Mouse (Mus musculus): ENCODE results near the gene Rab11fip3. TPM values are rescaled to one million over a fixed set of nuclear protein-coding genes. Genes with fewer than 3 reads are reported as not detected.

Gene Rab11fip3
- polyA plus RNA-seq, 2 experiments, result 1.4 to 2.1 TPM

DNA sequence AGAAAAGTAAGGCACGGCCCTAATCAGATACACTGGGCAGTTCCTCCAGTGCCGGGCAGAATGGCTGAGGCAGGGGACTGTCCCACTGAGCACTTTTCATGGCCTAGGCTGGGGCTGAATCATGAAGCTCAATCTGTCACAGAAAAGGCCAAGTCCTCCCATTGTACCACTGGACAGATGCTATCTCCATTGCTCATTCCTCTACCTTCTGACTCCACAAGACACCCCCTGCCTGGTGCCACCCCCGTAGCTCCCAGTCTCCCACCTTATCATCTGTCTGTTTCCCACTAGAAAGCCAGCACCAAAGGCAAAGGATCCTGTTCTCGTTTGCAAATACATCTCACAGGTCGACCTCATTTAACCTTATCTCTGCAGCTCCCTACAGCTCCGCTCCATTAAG lies 37.3 kb downstream of the Rab11fip3 start:
- Histone ChIP-seq H3K4me2 (ENCODE audit: low read depth) (no peak overlapping the region), H3K9ac (replicated peaks) (no peak overlapping the region), H3K4me3 (ENCODE audit: insufficient read depth in 1 of 2, low read depth in 2 of 2, low read length in 2 of 2) (no peak overlapping the region), H3K27ac (no peak overlapping the region), H3K27me3 (ENCODE audit: control insufficient read depth, insufficient read depth, low read length) (no peaks in the 10 kb centered on the region), H3K36me3 (replicated peaks; ENCODE audit: control insufficient read depth, insufficient read depth, low read depth) (no peaks in the 10 kb centered on the region), H3K4me1 (replicated peaks; ENCODE audit: control insufficient read depth in 2 of 2, insufficient read depth in 2 of 2, low read length in 1 of 2) (no peaks in the 10 kb centered on the region), H3K9me3 (ENCODE audit: control insufficient read depth, low read length) (no peaks in the 10 kb centered on the region)
- no peak for DNase-seq (ENCODE audit: low read depth in 3 of 3, low spot score in 3 of 3)
- no peak for ATAC-seq (ENCODE audit: insufficient read depth)
- 49% methylated on average over 6 of the region's 6 CpGs for WGBS (ENCODE audit: insufficient replicate concordance)
- TF ChIP-seq EP300 (IDR thresholded peaks at IDR 0.05; ENCODE audit: low read depth) (no peak), CTCF (IDR thresholded peaks at IDR 0.05; ENCODE audit: low read depth) (no peak)

DNA sequence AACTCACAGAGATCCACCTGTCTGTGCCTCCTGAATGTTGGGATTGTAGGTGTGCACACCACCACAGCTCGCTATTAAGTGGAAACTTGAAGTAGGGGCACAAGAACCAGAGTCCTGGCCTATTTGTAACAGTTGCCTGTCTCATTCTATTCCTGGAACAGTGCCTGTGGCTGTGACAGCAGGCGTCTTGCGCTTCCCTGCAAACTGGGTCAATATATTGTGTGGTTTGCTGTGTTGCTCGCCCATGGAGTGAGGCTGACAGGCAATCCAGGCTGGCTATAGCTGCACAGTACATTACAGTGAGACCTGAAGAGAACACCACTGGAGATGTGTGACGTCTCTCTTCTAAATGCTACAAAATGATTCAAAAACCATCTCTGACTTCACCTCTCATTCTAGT lies 37.8 kb downstream of the Rab11fip3 start:
- H3K4me2 ChIP-seq (ENCODE audit: low read depth), result no peak overlapping the region
- H3K27me3 ChIP-seq (ENCODE audit: control insufficient read depth, insufficient read depth, low read length), result no peaks in the 10 kb centered on the region
- no peaks in the 10 kb centered on the region for H3K9me3 ChIP-seq (ENCODE audit: control insufficient read depth, low read length)
- no peak overlapping the region for H3K27ac ChIP-seq
- no peaks in the 10 kb centered on the region for H3K4me1 ChIP-seq (replicated peaks; ENCODE audit: control insufficient read depth in 2 of 2, insufficient read depth in 2 of 2, low read length in 1 of 2)
- ATAC-seq (ENCODE audit: insufficient read depth) (no peak), DNase-seq (ENCODE audit: low read depth in 3 of 3, low spot score in 3 of 3) (no peak)
- 74% methylated on average over 5 of the region's 5 CpGs for WGBS (ENCODE audit: insufficient replicate concordance)
- no peak overlapping the region for H3K4me3 ChIP-seq (ENCODE audit: insufficient read depth in 1 of 2, low read depth in 2 of 2, low read length in 2 of 2)
- no peaks in the 10 kb centered on the region for H3K36me3 ChIP-seq (replicated peaks; ENCODE audit: control insufficient read depth, insufficient read depth, low read depth)
- TF ChIP-seq CTCF (IDR thresholded peaks at IDR 0.05; ENCODE audit: low read depth), result no peak
- no peak for TF ChIP-seq EP300 (IDR thresholded peaks at IDR 0.05; ENCODE audit: low read depth)
- no peak overlapping the region for H3K9ac ChIP-seq (replicated peaks)

DNA sequence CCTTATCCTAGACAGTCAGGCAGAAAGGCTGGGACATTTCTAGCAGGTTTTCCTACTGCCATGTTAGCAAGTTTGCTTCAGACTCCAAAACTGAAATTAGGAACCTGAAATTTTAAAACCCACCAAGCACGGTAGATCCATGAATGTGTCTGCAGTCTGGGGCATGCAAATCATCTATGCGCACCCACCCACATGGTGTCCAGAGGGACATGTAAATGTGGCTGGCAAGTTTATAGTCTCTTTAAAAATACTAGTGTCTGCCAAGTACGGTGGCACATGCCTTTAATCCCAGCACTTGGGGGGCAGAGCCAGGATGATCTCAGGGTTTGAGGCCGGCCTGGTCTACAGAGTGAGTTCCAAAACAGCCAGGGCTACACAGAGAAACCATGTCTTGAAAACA lies 41.1 kb downstream of the Rab11fip3 start:
- H3K9ac ChIP-seq (replicated peaks), result no peak overlapping the region
- 81% methylated on average over 4 of the region's 4 CpGs for WGBS (ENCODE audit: insufficient replicate concordance)
- H3K27ac ChIP-seq, result no peak overlapping the region
- H3K4me1 ChIP-seq (replicated peaks; ENCODE audit: control insufficient read depth in 2 of 2, insufficient read depth in 2 of 2, low read length in 1 of 2), result no peaks in the 10 kb centered on the region; a peak in 1 of 4 replicates
- no peaks in the 10 kb centered on the region for H3K9me3 ChIP-seq (ENCODE audit: control insufficient read depth, low read length)
- ATAC-seq (ENCODE audit: insufficient read depth) (no peak), DNase-seq (ENCODE audit: low read depth in 3 of 3, low spot score in 3 of 3) (no peak)
- H3K4me2 ChIP-seq (ENCODE audit: low read depth), result no peak overlapping the region
- H3K27me3 ChIP-seq (ENCODE audit: control insufficient read depth, insufficient read depth, low read length), result no peaks in the 10 kb centered on the region
- no peak for TF ChIP-seq CTCF (IDR thresholded peaks at IDR 0.05; ENCODE audit: low read depth)
- TF ChIP-seq EP300 (IDR thresholded peaks at IDR 0.05; ENCODE audit: low read depth), result no peak
- no peaks in the 10 kb centered on the region for H3K36me3 ChIP-seq (replicated peaks; ENCODE audit: control insufficient read depth, insufficient read depth, low read depth)
- no peak overlapping the region for H3K4me3 ChIP-seq (ENCODE audit: insufficient read depth in 1 of 2, low read depth in 2 of 2, low read length in 2 of 2)

DNA sequence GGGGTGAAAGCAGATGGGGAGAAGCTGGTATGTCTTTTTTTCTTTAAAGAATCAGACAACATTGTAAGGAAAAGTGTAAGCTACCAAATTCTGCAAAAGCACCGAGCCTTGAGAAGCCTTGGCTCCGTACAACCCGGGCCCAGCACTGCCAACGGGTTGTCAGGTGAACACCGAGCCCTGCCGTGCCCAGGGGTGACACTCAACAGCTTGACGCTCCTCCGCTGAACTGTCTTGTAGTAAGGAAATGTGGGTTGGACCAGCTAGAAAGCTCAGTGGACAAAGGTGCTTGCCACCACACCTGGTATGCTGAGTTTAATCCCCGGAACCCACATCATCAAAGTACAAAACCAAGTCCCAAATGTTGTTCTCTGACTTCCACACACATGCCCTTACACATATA lies 44.7 kb downstream of the Rab11fip3 start:
- no peaks in the 10 kb centered on the region for H3K36me3 ChIP-seq (replicated peaks; ENCODE audit: control insufficient read depth, insufficient read depth, low read depth)
- TF ChIP-seq EP300 (IDR thresholded peaks at IDR 0.05; ENCODE audit: low read depth) (no peak), CTCF (IDR thresholded peaks at IDR 0.05; ENCODE audit: low read depth) (no peak)
- DNase-seq (ENCODE audit: low read depth in 3 of 3, low spot score in 3 of 3) (no peak), ATAC-seq (ENCODE audit: insufficient read depth) (no peak)
- no peak overlapping the region for H3K9ac ChIP-seq (replicated peaks)
- no peak overlapping the region for H3K27ac ChIP-seq
- peaks cover 10 to 19% of the 10 kb centered on the region in 2 experiments for H3K4me1 ChIP-seq (replicated peaks; ENCODE audit: control insufficient read depth in 2 of 2, insufficient read depth in 2 of 2, low read length in 1 of 2)
- no peaks in the 10 kb centered on the region for H3K27me3 ChIP-seq (ENCODE audit: control insufficient read depth, insufficient read depth, low read length)
- H3K4me2 ChIP-seq (ENCODE audit: low read depth), result no peak overlapping the region
- WGBS (ENCODE audit: insufficient replicate concordance), result 86% methylated on average over 9 of the region's 9 CpGs
- no peaks in the 10 kb centered on the region for H3K9me3 ChIP-seq (ENCODE audit: control insufficient read depth, low read length)
- H3K4me3 ChIP-seq (ENCODE audit: insufficient read depth in 1 of 2, low read depth in 2 of 2, low read length in 2 of 2), result no peak overlapping the region

DNA sequence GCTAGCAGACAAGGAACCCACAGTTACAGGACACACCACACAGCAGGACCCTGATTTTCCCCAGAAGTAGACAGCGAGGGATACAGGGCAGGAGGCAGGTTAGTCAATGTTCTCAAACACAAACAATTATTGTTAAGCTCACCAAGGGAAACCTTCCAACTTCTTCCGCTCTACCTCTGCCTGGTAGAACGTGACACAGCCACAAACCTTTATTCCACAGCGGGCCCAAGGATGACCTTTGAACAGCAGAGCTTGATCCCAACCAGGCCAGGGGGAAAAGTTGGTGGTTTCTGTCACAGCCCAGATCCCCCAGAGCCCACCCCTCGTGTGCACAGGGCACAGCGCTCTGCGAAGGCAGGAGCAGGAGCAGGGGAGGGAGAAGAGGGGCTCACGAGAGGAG lies 45.4 kb downstream of the Rab11fip3 start:
- Histone ChIP-seq H3K36me3 (replicated peaks; ENCODE audit: control insufficient read depth, insufficient read depth, low read depth) (no peaks in the 10 kb centered on the region), H3K27me3 (ENCODE audit: control insufficient read depth, insufficient read depth, low read length) (no peaks in the 10 kb centered on the region), H3K27ac (no peak overlapping the region), H3K4me3 (ENCODE audit: insufficient read depth in 1 of 2, low read depth in 2 of 2, low read length in 2 of 2) (no peak overlapping the region), H3K4me1 (replicated peaks; ENCODE audit: control insufficient read depth in 2 of 2, insufficient read depth in 2 of 2, low read length in 1 of 2) (peaks cover 10 to 19% of the 10 kb centered on the region in 2 experiments), H3K4me2 (ENCODE audit: low read depth) (no peak overlapping the region), H3K9me3 (ENCODE audit: control insufficient read depth, low read length) (no peaks in the 10 kb centered on the region), H3K9ac (replicated peaks) (no peak overlapping the region)
- TF ChIP-seq CTCF (IDR thresholded peaks at IDR 0.05; ENCODE audit: low read depth) (no peak), EP300 (IDR thresholded peaks at IDR 0.05; ENCODE audit: low read depth) (no peak)
- 73% methylated on average over 8 of the region's 8 CpGs for WGBS (ENCODE audit: insufficient replicate concordance)
- ATAC-seq (ENCODE audit: insufficient read depth), result no peak
- no peak for DNase-seq (ENCODE audit: low read depth in 3 of 3, low spot score in 3 of 3)
